Mouse (Mus musculus) right cerebral cortex, postnatal 10 days (tissue): ENCODE measurements around the gene Dnah12.
A peak's percentile ranks its signal among the peaks of the same experiment; 100 is the strongest.
"Not testable (repeated sequence)": the region's sequence is repeated elsewhere in the genome, so short reads cannot be mapped to it uniquely, and the experiment has no call there.

Experiments
- DNase-seq, 2 experiments: peaks; one replicate each; pipeline ENCODE4 v3.0.0; 2021; ENCODE audit warnings: low spot score in 2 of 2

Dnah12 gene

GRCm38 (mm10) chr14:26881700-26882099 is 188.6 kb downstream of the Dnah12 start:
- peak in 1 of 2 experiments; percentile 3 for DNase-seq

- no peak for DNase-seq
Observed at GRCm38 (mm10) chr14:26887244-26887643, 194.2 kb downstream of the Dnah12 start.

DNA sequence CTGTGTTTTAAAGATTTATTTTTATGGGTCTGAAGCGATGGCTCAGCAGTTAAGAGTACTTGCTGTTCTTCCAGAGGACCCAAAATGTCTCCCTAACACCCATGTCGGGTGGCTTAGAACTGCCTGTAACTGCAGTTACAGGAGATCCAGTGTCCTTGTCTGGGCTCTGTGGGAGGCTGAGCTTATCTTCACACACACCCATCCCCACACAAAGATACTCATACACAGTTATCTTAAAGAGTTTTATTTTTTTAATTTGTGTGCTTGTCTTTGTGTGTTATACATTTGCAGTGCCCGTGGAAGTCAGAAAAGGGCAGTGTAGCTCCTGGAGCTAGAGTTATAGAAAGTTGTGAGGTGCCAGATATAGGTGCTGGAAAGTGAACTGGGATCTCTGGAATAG is 197.7 kb downstream of the Dnah12 start:
- DNase-seq = no peak

GRCm38 (mm10) chr14:26894392-26894791 is 201.3 kb downstream of the Dnah12 start, which contains the start of gene Asb14:
TSS of gene Asb14 (plus strand) at chr14:26894557.
- DNase-seq = no peak

DNA sequence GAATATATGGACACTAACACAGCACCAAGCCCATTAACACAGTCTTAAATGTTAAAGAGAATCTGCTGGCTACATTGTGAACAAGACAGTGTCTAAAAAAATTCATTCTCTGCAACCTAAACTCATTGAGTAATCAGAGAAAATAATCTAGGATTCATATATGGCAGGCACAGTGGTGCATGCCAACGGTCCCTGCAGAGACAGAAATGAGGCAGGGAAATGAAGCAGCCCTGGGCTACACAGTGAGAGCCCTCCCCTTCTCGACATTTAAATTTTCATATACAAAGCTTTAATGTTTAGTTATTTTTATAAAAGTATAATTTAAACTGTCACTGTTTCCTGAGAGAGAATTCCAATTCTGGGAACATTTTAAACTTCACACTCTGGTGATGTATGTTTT is 206.4 kb downstream of the Dnah12 start:
- peak in 1 of 2 experiments; percentile 37 for DNase-seq

DNA sequence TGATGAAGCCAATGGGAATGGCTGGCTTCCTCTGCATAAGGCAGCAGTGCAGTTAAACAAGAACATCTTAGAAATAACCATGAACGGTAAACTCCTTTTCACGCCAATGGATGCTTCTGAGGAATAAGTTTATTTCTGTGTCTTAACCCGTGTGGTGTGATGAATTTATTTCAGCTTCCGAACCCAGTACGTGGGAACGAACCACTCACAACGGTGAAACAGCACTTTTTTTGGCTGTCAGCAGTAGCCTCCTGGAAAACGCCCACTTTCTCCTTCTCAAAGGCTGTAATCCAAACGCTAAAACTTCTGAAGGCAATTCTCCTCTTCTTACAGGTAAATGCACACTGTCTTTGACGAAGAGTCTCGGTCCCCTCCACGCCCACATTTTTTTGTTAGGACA is 207.8 kb downstream of the Dnah12 start:
- DNase-seq = peak in 1 of 2 experiments; percentile 22

GRCm38 (mm10) chr14:26907401-26907800 is 214.3 kb downstream of the Dnah12 start:
- DNase-seq = no peak

GRCm38 (mm10) chr14:26910461-26910860 is 217.4 kb downstream of the Dnah12 start:
- DNase-seq = not testable (repeated sequence)

DNA sequence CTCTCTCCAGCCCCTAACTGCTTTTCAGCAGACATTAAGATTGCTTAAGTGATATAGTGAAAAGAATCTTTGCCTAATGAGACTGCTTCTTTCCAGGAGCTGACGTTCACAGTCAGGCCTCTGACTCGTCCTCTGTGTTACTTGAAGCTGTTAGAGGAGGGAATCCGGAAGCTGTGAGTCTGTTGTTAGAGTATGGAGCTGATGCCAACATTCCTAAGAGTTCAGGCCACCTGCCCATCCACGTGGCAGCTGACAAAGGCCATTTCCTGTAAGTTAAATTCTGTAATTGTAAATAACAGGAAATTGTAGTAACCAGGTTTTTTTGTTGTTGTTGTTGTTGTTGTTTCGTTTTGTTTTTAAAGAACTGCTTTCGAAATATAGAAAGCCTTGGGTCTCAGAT is 218.1 kb downstream of the Dnah12 start:
- DNase-seq = no peak

- peak in 1 of 2 experiments; percentile 17 for DNase-seq
Observed at GRCm38 (mm10) chr14:26911826-26912225, 218.8 kb downstream of the Dnah12 start.

DNA sequence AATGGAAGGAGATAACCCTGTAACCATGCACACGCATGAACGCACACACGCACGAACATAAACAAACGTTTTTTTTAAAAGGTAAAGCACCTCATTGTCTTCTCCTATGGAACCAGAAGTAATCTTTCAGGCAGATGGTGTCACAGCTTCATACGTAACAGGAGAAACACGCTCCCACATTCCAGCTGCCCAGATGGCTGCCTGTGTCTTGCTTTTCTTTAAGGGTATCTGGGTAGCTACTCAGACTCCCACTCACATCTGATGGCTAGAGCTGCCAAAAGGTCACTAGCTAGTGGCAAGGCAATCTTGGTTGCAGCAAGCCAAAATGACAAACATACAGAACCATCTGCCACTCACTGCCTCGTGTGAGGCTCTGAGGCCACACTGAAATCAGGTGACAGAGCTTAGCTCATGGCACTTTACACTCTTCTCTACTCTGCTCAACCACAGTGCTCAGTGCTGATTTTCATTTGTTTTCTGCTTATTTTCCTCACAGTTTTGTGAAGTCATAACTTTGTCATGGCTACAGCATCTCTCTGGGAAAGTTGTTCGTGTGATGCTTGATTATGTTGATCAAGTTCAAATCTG is 220.7 kb downstream of the Dnah12 start:
- DNase-seq = peak in 1 of 2 experiments; percentile 54

DNA sequence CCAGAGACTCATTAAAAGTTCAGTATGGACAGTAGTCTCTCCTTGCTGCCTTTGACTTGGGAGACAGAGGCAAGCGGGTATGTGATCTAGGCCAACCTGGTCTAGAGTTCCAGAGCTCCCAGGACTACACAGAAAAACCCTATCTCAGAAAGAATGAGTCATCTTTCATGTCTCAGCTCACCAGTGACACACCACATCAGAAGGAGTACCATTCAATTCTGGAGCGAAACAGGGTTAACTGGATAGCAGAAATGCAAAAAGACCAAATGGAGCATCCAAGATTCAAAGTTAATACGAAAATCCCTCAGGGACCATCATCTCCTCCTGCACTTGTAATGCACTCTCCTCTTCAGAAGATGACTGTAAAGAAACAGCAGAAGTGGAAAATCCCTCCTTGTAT is 226.2 kb downstream of the Dnah12 start:
- DNase-seq = no peak

- DNase-seq = no peak
Observed at GRCm38 (mm10) chr14:26923702-26924421, 230.8 kb downstream of the Dnah12 start.

DNA sequence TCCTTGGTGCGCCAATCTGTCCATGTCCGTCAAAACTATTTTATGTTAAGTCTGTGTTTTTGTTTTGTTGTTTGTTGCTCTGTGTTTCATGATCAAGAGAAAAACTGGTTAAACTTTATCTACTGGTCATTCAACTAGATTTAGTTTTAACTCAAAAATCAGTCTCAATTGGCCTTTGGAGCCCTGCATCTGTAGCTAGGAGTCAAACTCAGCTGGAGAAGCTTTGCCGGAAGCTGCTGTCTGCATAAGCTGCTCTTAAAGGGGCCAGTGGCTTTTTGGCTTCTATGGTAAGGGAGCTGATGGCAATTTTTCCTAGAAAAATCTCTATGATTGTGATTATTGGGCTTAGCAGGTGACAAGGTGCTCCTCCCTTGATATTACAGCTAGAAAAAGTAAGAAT is 241.8 kb downstream of the Dnah12 start:
- no peak for DNase-seq

DNA sequence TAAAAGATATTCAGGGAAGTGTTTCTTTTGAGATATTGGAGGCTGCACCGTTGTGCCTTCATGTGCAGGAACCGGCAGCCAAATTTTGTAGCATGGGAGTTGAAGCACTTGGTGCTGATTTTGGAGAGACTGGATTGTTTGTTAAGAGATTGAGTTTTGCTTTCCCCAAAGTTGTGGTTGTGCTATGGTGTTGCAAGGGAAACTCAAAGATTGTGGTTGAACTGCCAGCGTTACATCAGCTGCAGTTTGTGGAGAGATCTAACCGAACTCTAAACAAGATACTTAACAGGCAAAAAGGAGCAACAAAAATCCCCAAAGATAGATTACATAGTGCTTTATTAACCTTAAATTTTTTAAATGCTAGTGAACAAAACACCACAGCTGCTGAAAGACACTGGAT is 242.5 kb downstream of the Dnah12 start:
- no peak for DNase-seq
